Mouse (Mus musculus) CD4-positive helper T cell, adult 2 months (primary cell): ENCODE data around the gene Blzf1.

Experiments used
- DNase-seq: peaks from one replicate; pipeline ENCODE4 v3.0.0-alpha.2; 2012; ENCODE audit warnings: low read depth, missing footprints, low spot score

Gene Blzf1

DNA sequence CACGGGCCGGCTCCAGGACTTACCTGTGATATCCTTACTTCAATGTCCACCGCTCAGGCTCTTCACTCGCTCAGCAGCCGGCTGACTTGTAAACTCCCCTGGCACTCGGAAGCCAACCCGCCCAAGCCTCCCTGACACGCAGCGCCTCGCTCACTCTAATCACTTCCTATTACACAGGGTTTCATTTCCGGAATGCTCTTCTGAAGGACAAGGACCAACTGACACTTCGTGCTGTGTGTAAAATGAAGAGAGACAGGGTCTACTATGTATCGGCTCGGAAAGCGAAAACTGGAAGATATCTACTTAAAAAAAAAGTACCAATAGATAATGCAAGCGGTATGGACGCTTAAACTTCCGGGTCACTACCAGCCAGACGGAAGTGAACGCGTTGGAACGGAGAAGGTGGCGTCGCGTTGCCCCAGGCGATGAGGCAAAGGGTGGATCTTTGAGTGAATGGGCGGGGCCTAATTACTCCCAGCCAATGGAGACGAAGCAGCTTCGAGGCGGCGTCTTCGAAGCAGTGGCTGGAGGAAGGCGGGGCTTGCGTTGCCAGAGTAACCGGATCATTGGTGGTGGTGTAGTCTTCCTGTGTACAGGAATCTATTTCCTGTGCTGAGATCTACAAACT lies at the start of gene Blzf1:
Gene Blzf1, minus strand, starts transcription at position 366 of the 628 bp plus-strand sequence.
- peak; percentile 98 for DNase-seq

DNA sequence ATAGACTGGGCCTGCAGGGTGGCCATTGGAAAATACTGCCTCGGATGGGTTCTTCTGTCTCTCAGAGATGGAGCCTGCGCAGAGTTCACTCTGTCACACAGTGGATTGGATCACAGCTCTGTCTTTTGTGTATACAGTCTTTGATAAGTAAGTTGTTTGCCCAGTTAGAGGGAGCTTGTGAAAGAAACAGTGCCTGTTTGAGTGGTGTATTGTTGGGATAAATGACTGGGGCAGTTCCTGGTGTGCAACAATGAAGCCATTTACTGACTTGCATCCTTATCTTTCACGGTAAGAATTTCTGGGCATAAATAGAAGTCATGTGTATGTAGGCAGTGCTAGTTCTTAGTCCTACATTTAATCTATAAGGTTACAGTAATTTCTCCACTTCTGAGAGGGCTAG lies 46.2 kb upstream of the Blzf1 start:
- no peak for DNase-seq

DNA sequence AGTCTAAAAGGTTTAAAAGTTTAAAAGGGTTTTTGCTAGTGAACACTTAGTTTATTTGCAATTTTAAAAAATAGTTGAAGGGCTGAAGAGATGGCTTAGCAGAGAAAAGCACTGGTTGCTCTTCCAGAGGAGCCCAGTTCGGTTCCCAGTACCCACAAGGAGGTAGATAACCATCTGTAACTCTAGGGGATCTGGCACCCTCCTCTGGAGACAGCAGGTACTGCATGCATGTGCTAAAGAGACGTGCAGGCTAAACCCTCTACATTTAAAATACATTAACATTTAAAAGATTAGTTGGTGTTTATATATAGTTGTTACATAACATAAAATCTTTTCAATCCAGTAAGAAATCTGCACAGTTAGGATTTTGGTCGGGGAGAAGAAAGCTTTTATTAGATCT lies 34.9 kb upstream of the Blzf1 start:
- DNase-seq, result peak; percentile 17

DNA sequence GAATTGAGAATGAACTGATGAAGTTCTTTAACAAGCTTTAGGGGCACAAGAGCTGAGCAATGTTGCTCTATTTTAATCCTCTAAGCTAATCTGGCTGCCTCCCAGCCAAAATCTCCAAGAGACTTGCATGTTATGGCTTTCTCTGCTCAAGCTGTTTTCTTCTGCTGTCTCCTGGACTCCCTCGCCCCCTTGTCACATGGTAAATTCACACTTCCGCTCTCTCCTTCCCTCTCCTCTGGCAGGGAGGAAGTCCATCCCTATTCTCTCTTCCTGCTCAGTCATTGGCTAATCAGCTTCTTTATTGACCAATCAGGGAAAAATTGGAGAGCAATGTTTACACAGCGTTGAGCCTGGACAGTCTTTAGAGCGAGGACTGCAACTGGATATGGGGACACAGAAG lies 28.6 kb upstream of the Blzf1 start:
- DNase-seq, result no peak

DNA sequence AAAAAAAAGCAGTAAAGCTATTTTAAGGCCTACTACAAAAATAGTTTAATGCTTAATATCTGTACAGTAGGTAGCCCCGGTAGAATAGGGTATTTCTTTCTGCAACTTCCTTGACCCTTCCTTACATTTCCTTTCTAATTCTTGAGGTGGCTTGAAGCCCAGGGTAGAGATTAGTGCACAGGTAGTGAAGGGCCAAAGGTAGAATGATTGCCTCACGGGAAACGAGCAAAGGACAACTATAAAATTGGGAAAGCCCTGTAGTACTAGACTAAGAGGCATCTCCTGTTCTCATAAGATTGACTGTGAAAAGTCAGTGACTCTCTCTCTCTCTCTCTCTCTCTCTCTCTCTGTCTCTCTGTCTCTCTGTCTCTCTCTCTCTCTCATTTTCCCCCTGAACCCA lies 28.1 kb upstream of the Blzf1 start:
- DNase-seq, result no peak

DNA sequence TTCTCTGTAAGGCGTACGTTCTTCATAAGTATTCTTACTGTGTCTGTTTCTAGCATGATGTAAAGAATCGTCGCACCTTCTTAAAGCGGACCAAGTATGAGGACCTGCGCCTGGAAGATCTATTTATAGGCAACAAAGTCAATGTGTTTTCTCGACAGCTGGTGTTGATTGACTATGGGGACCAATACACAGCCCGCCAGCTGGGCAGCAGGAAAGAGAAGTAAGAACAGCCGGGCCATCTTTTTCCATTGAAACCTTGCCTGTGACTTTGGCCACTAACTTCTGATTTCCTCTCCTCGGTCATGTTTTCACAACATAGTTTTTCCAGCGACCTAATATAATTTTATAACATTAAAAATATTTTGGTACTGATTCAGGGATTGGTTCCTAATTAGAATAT lies 25.3 kb upstream of the Blzf1 start:
- no peak for DNase-seq

DNA sequence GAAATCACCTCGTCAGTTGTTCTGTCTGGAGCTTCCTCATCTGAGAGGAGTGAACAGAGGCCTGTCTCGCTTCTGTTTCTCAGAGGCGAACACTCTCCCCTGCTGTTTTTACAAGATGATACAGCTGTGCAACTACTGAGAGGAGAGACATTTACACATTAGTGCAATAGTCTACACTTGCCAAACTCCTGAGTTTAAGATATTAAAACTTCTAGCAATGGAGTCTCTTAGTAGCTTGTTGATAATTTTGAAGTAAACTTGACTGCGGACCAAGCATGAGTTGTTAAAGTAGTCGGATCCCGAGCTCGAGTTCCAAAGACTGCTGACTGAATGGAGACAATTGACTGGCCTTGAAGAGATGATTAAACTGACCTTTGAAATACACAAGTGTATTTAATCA lies 20.5 kb upstream of the Blzf1 start:
- DNase-seq, result no peak

DNA sequence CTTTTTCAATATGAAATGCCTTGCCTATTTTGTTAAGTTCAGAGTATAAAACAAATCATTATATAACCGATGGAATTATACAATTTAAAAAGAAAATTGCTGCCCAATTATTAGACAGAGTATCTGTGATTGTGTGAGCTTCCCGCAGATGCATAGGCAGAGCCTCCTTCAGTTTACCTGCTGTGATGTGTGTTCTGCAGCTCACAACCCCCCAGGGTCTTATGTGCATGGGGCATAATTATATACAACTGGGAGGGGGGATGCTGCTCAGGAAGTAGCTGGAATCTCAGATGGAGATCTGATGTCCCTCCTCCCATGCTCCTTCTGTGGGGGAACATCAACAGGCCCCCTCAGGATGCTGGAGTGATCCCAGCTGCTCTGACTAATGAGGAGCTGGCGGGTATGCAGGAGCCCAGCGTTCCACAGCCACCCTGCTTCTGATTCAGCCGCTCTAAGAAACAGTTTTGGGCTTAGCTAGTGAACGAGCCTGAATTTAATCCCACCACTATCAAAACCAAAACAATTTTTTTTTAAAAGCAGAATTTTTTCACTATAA lies 19.4 kb upstream of the Blzf1 start:
- no peak for DNase-seq

DNA sequence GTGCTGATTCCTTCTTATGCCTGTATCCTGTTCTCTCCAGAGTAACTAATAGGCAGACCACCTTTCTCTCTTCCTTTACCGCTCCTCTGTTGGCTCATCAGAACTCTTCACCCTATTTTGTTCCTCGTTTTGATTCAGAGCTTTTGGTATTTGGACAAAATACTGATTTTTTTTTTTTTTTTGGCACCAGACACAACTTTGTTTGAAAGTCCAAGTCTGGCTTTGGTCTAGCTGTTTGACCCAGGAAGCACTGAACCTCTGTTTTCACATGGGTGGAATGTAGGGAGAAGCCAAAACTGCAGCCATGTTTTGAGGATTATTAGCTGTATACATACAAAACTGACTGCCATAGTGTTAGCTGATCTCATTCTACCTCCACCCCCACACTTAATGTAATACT lies 17.6 kb upstream of the Blzf1 start:
- DNase-seq, result no peak

DNA sequence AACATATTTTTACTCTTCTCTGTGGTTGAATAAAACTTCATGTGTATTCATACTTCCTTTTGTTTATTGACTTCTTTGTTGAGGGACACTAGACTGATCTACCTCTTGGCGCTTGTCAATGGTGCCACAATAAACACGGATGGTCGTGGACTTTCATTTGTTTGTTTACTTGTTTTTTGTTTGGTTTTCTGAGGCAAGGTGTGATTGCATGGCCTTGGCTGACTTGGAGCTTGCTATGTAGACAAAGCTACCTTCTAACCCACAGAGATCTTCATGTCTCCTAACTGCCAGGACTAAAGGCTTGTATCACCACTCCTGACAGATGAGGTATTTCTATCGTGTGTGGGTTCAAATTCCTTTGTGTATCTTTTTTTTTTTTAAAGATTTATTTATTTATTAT lies 16.9 kb upstream of the Blzf1 start:
- no peak for DNase-seq

DNA sequence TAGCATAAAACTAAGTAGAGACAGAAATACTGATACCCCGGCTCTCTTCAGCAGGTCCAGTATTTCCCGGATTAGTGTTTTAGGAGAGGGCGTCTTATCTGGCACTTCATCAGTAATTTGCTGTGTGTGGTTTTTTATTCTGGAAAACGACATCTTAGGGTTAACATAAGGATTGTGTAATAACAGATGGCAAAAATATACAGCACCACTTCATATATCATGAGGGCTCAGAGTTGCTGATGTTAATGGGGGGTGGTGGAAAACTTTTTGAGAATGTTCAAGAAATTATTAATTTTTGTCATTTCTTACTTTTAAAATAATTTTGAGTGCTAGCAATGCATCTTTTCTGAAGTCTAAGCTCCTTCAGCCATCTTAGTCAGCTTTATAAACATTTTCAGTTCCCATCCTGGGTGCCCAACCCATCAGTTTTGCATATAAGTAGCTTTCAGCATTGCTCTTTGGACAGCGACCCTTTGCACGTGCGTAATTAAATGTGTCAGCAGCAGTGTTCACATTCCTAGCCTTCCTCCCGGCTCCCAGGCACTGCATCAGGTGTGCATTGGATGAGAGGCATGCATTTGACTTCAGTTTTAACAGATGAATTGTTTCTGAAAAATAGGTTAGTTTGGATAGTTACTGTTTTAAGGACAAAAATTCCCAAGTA lies 15.8 kb upstream of the Blzf1 start:
- DNase-seq, result no peak

DNA sequence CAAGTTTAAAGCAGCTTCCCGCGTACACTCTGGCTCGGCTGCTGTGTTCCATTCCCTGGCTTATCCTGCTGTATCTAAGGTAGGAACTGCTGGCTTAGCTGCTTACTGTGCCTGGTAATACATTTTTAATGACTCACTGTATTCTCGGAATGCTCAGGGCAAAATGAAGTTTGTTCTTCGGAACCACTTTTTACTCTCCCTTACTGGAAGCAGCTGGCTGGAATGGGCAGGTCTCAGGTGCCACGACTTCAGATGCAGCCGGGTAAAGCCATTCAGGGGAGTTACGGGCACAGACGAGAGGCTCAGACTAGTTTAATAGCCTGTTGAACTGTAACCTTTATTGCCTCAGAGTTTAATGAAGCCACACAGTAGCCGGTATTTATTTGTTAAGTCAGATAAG lies 14.1 kb upstream of the Blzf1 start:
- DNase-seq, result no peak

DNA sequence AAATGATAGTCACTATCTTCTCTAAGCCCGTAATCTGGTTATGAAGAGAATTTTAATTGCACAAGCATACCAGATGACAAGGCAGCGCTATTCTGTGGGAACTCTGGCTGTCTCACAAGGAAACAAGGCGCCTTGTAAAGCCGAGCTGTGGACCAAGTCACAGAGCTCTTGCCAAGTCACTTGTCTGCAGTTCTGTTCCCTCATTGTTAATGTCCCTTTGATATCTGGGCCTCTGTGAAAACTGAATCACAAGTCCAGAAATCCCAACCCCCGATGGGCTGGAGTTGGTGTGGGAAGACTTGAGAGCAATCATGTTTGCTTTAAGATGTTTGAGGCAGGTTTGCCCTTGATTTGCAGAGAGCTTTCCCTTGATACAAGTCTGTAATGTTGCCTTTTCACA lies 13.4 kb upstream of the Blzf1 start:
- DNase-seq, result no peak

DNA sequence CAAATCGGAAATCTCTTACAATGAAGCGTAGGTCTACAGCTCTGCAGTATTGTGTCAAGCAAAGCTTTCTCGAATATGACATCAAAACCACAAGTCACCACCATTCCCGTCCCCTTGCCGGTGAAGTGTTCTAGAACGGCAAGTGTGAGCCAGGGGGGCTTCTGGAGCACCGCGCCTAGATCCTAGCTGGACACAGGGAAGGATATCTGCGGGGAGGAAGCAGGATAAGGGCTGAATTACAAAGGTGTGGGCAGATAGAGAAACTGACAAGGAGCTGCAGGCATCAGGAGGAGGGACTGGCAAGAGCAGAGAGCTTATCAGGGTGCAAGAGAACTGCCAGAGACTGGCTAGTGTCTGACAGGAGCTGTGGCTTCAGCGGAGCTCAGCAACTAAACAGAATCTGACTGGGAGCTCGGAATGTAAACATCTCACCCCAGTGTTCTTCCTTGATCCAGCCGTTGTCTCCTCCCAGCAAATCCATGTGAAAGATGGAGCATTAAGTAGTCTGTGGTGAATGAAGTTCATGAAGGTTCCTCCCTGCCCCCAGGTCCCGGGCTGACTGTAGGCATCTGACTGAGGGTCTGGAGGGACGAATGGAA lies 12.4 kb upstream of the Blzf1 start:
- DNase-seq, result no peak

DNA sequence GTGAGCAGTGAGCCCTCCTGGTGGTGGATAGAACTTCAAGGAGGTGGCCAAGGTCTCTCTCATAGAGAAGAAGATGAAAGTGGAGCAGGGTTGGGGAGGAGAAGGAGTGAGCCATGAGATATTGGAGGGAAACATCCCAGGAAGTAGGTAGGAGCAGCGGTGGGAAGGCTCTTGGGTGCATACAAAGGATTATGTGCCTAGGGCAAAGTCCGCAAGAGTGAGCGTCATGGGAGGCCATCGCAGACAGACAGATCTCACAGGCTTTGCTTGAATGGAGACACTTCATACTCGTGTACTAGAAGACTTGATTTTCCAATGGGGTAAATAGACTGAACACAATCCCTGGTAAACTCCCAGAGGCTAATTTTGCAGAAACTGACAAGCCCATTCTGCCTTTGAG lies 11.2 kb upstream of the Blzf1 start:
- DNase-seq, result no peak

DNA sequence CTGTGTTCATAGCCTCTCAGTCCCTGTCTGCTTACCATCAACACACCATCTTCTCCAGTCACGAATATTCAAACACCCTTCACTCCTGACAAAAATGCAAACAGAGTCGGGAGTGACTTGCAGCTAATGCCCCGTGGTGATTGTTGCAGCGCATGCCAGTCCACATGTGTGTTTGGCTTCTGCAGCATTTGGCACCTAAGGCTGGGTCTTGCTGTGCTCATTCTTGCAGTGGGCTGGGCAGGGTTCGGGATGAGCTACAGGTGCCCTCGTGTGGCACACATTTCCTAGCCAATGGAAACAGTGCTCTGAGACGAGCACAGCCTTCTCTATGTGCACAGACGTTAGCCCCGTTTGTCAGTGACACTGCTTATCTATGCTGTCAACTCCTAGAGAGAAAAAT lies 10.0 kb upstream of the Blzf1 start:
- no peak for DNase-seq

DNA sequence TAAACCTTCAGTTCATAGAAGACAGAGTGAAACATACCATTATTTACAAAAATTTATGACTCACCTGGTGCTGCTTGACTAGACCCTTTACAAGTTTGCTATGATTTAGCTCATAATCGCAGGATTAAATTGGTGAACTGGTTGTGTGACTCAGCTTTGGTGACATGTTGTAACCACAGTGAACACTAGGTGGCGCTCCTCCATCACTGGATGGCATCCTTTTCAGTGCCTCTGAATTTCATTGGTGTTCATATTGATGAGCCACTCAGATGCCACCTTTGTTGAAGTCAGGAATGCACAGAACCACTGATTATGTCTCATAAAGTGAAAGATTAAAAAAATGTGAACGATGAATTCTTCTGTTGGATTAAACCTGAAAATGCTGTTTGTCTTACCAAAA lies 9.4 kb upstream of the Blzf1 start:
- DNase-seq, result peak; percentile 68

DNA sequence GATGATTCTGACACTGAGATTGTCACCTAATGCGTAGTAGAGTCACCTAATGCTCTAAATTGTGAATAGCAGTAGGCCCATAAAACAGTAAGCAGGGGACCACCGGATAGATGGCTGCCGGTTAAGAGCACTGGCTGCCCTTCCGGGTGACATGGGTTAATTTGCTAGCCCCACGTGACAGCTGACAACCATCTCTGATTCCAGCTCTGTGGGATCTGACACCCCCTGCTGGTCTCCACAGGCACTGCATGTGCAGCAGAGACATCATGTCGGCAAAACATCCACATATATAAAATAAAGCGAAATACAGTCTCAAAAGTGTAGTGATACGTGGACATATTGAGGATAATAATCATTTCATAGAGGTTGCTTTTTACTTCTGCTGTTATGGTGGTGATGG lies 8.0 kb upstream of the Blzf1 start:
- peak; percentile 44 for DNase-seq

DNA sequence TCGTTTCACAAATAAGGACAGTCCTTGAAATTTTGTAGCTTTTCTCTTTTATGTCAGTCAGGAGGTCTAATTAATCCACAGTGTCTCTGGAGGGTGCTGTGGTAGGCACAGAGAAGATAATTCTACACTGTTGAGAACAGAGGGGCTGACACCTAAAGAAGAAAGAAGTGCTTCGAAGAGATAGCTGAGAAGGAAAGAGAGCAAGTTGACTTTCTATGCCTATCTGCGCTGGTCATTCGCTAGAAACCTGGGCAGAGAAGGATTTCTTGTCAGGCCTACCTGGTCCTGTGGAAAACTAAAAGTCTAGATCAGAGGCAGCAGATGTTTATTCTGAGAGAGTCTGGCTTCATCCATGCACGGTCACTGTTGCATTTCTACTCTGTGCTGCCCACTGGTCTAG lies 6.8 kb upstream of the Blzf1 start:
- no peak for DNase-seq

DNA sequence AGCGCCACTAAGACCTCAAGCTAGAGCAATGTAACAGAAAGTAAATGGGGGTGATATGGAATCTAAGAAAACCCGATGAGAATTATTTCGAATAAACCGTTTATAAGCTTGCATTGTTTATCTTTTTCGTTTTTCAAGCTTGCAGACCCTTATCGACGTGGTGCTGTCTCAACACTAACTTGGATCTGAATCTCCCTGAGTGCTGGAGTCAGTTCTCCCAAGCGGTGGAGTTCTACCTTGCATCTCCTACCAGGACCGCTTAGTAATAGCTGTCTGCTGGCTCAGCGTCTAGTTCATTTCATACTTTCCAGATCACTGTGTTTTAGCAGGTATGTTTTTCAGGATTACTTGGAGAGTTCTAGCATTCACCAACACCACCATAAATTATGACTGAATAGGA lies 633 bp upstream of the Blzf1 start:
- DNase-seq, result no peak

DNA sequence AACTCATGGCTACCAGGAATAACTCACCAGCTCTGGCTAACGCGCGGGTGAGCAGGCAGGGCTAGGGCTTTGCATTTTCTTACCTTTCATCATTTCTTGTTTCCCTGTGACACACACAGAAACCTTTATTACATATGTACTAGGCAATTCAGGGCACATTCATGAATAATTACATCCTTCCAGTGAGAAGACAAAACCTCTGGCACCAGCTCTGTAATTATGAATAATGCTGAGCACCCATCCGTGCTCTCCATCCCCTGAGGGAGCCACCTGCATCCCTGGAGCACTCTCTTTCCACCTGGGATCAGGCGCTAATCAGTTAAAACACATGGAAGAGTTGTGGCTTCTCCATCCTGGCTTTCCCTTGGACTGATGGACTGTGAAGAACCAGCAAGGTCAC lies 3.5 kb downstream of the Blzf1 start, which contains the start of gene Nme7:
Gene Nme7, plus strand, starts transcription at position 301 of the 400 bp plus-strand sequence.
- DNase-seq, result no peak

DNA sequence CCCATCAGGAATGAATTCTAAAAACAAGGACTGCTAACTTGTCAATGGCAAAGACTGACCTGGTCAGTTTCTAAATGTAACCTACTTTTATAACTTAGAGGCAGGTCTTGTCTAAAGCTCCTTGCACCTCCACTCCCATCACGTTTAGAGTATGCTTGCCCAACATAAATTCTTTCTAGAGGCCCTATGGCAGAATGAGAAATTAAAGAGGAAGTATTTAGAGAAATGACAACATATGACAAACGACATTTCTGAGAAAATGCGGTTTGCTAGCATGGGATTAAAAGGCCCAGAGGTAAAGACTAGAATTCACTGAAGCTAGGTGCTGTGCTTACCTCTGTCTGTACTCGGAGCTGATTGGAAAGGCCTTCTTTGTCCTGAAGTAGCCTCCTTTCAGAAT lies 5.3 kb downstream of the Blzf1 start:
- no peak for DNase-seq

DNA sequence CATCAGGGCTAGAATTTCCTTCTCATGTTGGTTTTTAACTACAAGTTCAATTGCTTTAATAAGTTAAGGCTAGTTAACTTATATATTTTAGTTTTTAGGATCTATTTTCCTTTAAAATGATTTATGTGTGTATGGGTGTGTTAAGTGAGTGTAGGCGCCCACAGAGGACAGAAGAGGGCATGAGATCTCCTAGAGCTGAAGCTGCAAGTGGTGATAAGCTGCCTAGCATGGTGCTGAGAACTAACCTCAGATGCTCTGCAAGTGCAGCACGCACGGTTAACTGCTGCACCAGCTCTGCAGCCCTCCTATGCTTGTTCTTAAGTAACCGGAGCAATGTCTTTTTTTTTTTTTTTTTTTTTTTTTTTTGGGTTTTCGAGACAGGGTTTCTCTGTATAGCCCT lies 10.8 kb downstream of the Blzf1 start:
- DNase-seq, result no peak
